Mouse (Mus musculus) neural tube, embryonic 10.5 days (tissue): ENCODE data around the gene Lingo2.

Experiments
- DNase-seq: peaks from one replicate; pipeline ENCODE4 v3.0.0-alpha.2; 2017; ENCODE audit warnings: low spot score; ENCODE audit errors: extremely low spot score

The Lingo2 gene

DNA sequence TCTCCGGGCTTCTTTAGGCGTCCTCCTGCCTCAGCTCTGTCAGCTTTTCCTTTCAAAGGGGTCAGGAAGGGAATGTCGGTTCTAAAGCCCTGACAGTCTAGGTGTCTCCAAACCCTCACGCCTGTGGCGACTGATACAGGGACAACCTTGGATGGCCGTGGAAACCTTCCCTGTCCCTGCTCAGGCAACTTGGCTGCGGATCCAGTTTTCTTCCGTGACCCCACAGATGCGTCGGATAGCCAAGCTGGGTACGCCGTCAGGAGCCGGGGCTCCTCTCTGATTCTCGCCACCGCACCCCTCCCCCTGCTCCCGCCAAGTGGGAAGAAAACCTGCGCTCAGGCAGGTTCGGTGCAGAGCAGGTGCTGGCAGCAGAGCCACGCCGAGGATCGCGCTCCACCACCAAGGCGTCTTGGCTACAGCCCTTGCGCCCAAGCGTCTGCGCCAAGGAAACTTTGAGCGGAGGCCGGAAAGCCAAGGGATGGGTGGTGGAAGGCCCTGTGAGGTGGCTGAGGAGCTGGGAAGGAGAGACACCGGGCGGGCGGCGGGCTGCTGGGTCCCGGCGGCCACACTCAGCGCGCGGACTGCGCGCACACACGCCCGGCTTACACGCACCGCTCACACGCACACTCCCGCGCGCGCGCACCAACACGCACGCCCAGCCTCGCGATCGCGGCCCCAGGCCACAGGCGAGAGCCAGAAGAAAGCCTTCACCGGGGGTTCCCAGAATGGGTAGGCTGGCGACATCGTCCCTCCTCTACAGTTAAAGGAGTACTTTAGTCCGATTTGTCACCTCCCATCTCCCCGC is at the start of gene Lingo2:
Gene Lingo2 (minus strand): TSS at position 598 of the 805 bp plus-strand sequence.
- DNase-seq = peak; percentile 57

- no peak for DNase-seq
These were observed 21.8 kb upstream of the Lingo2 start for GRCm38 (mm10) chr4:36973358-36973757.

DNA sequence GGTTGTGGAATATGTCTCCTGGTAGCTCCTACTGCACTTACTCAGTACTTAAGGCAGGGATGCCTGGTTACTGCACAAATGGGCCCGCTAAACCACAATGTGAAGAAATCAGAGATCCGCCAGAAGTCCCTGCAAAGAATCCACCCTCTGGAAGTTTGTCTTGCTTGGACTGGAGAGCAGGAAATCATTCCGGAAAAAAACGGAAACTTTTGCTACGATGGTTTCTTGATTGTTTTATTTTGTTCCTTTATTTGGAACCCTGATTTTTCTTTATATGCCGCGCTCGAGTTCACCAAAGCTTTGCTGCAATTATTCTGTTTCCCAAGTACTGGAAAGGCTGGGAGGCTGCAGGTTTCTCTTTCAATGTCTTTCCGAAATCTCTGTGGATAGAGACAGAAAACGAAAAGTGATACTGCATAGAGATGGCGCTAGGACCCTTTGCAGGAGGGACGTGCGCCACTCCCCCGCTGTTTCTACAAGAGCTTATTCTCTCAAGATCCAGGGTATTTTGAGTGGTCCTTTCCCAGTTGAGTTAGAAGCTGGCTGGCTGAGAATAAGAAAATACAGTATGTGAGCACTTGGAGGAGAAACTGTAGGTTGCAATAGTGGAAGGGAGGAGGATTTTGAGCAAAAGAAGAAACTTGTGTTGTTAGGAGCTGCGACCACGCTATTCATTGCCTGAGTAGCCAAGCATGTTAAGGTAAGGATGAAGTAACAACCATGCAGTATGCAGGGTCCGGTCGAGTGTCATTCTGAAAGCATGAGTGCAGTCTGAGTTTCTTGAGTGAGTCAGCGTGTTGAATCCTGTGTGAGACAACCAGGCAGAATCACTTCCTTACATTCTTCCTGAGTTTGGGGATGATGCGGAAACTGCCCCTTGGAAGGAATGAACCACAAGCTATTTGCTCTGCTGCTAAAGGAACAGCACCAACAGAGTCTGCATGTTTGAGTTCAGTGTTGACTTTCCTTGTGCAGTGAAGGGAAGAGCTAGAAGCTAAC is 1.2 kb upstream of the Lingo2 start:
- DNase-seq = peak; percentile 32

- peak; percentile 53 for DNase-seq
These were observed 338 bp upstream of the Lingo2 start for GRCm38 (mm10) chr4:36951955-36952215.

- DNase-seq = peak; percentile 57
These were observed 777 bp downstream of the Lingo2 start for GRCm38 (mm10) chr4:36950790-36951149.

DNA sequence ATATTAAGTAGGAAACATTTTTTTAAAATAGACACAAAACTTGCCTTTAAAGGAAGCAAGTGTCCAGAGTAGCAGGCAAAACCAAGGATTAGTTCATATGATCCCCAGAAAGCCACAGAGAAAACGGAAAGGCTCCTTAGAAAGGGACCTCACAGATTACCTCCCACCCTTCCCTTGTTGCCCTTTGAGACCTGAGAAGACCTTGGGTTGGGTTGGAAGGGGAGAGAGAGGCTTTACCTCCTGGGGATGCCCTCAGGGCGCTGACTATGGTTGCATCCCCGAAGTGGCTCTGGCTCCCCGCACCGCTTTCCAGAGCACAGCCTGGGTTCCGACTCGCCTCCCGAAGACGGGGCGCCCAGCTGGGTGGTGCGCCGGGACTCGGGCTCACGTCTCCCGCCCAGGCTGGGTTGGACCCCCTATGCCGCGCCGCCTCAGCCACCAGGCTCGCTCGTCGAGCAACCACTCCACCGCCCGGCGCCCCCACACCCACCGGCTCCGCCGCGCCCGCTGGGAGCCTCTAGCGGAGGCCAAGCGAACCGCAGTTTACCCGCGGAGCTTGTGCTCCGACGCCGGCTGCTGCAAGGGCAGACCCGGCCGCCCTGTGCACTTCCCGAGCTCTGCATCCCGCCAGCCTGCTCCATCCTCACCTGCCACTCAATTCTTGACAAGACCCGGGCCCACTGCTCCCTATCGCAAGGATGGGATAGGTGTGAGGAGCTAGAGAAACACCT is 1.4 kb downstream of the Lingo2 start:
- peak; percentile 88 for DNase-seq

GRCm38 (mm10) chr4:36890810-36891209 is 60.7 kb downstream of the Lingo2 start:
- no peak for DNase-seq

DNA sequence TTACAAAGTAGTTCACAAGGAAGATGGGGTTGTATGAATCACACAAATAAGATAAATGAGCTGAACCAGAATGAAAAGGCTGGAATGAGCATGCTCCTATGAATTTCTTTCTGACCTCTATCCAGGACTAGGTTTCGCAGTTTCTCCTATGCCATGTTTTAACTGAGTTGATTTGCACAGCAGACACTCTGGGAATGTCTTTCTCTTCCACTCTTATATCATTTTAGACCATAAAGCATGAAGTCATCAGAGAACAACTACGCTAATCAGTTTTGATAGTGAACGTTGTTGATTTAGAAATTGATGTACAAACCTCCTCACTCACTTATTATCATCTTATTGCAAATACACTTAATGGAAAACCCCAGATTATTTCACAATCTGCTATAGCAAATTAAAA is 61.2 kb downstream of the Lingo2 start:
- DNase-seq = no peak

DNA sequence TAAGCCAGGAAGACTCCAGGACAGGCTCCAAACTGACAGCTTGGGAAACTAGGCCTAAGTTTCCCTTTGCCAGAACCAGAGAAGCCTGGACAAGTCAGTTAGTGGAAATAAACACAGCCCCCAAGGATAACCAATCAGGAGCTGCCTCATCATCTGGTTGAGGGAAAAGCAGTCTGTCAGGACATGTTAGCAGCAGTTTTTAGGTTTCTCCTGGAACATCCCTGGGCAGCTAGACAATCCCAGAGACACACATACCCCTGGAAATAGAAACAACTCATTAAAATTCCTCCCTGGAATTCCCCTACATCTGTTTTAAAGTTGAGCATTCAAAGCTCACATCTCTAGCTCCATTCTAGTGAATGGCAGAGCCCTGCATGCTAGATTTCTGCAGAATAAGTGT is 76.8 kb downstream of the Lingo2 start:
- DNase-seq = no peak

DNA sequence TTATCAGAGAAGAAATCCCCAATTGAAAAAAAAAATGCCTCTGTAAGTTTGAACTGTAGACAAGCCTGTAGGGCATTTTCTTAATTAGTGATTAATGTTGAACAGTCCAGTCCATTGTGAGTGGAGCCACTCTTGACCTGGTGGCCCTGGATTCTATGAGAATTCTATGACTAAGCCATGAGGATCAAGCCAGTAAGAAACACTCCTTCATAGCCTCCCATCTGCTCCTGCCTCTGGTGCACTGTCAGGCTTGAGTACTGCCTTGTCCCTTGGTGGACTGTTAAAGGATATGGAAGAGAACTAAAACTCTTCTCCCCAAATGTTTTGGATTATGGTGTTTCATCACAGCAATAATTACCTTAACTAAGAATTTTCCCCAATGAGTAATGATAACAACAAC is 126.6 kb downstream of the Lingo2 start:
- no peak for DNase-seq

DNA sequence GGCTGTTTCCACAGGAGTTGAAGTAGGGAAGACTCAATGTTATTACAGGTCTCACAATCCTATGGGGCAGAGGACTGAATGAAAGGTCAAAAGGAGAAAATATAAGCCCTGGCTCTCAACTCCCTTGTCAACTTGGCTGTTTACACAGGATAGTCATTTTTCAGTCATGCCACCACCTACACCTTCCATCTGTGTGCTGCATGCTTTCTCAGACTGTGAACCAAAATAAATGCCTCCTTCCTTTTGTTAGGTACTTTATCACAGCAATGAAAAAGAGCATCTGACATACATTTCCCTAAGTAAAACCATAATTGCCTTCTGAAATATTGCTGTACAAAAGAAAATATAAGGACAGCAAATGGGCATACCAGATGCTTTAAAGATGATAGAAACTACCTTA is 129.6 kb downstream of the Lingo2 start:
- no peak for DNase-seq

- DNase-seq = no peak
These were observed 176.5 kb downstream of the Lingo2 start for GRCm38 (mm10) chr4:36775088-36775487.

DNA sequence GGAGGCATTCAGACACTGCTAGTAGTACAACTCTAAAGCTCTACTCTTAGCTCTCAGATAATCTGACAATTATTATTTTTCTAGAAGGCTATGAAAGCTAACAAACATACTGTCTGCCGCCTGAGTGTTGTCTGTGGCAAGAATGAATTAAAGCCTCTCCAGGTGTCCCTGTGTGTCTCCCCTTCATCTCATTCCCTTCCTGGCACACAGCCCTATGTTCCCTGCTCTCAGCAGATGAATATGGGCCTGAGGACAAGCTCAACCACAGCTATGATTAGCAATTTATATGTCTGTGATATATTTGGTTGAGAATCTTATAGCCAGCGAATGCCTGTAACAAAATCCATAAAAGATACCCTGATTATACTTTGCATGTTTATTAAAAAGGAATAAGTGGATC is 220.9 kb downstream of the Lingo2 start:
- no peak for DNase-seq

GRCm38 (mm10) chr4:36716411-36716810 is 235.1 kb downstream of the Lingo2 start:
- no peak for DNase-seq

- DNase-seq = no peak
These were observed 252.7 kb downstream of the Lingo2 start for GRCm38 (mm10) chr4:36698888-36699287.

DNA sequence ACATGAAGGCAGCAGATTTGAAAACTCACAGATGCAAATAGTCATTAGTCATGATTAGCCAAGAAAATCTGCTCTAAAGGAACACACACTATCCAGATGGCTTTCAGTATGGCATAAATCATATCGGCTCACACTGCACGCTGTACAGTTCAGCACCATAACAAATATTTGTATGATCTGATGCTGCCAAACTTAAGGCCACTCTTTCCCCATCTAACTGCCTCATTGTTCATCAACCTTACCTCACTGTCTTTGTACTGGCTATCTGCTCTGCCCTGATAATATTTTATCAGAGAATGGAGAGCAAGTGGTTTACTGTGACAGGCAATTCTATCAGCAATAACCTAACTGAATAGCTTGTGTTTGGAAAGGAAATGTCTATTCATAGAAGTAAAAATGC is 254.7 kb downstream of the Lingo2 start:
- DNase-seq = no peak

- no peak for DNase-seq
These were observed 291.6 kb downstream of the Lingo2 start for GRCm38 (mm10) chr4:36659920-36660319.

DNA sequence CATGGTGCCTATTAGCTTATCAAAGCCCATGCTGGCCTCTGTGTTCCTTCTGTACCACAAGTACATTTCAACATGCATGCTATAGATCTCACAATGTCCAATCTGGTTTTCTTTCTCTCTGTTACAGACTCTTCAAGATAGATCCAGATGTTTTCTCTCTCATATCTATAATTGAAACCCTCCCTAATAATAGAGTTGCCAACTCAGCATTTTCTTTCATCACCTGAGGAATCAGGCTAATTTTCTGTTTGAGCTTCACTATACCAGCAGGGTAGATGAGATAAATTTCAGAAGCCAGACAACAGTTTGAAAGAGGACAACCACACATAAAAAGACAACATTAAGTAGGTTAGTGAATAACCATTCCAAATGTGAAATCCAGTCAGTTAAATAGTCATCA is 303.8 kb downstream of the Lingo2 start:
- DNase-seq = no peak

DNA sequence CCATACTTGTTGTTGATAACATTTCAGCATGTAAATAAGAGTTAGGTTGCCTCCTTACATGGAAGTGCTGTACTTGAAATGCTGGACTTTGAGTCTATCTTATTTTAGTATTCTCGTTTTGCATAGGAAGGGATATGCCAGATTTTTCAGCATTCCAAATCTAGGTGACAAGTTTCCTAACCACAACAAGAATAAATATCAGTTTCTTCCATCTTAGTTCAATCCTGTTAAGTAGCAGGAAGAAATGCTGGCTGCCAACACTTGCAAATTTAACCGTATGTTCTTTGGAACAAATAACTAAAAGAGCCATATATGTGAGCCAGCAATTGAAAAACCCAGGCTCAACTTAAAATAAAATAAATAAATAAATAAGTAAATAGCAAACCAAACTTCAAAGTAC is 315.9 kb downstream of the Lingo2 start:
- DNase-seq = no peak

GRCm38 (mm10) chr4:36576801-36577200 is 374.7 kb downstream of the Lingo2 start:
- DNase-seq = no peak

DNA sequence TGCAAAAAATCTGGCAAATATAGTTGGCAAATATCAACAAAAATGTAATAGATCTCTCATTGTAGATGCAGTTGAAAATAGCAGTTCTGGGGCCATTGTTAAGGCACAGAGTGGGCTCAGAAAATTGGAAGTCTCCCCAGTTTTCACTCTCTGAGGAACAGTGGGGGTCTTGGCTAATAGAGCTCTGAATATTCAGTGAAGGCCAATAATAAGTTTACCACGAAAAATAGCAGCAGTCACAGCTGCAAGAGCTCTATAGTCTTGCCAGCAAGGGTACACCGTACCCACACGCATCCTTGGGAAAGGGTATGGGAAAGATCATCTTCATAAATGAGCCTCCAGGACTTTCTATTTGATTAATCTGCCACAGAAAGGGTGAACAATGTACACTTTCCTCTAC is 375.3 kb downstream of the Lingo2 start:
- DNase-seq = no peak

DNA sequence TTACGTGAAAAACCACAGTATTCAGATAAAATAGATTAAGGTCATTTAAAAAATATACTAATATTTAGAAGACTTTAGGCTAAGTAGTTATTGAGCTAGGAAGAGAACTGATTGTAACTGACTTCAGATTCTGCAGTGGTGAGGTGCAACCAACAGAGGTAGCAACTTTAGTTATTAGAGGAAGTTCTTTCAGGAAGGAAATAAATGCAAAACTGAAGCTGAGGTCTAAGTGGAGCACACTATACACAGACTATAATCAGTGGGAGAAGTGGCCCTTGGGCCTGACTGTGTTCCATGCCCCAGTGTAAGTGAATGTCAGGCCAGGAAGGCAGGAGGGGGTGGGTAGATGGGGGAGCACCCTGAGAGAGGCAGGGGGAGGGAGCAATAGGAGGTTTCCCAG is 385.0 kb downstream of the Lingo2 start:
- DNase-seq = no peak
